Mouse (Mus musculus): Measurements from ENCODE around the gene Rere.

- TF ChIP-seq CTCF (IDR thresholded peaks at IDR 0.05; ENCODE audit: control insufficient read depth, insufficient read depth, low read length) (no peak), POLR2A (IDR thresholded peaks at IDR 0.05; ENCODE audit: borderline replicate concordance, control insufficient read depth, low read depth, low read length) (no peak)
Measured at GRCm38 (mm10) chr4:150474086-150474485, 192.6 kb downstream of the Rere start.

All from bone marrow, adult 2 months (tissue).